Mouse (Mus musculus): Measurements from ENCODE around the gene Mucl1.
A peak's percentile ranks its signal among the peaks of the same experiment; 100 is the strongest.
"Not testable (repeated sequence)": the region's sequence is repeated elsewhere in the genome, so short reads cannot be mapped to it uniquely, and the experiment has no call there.

Gene Mucl1

DNA sequence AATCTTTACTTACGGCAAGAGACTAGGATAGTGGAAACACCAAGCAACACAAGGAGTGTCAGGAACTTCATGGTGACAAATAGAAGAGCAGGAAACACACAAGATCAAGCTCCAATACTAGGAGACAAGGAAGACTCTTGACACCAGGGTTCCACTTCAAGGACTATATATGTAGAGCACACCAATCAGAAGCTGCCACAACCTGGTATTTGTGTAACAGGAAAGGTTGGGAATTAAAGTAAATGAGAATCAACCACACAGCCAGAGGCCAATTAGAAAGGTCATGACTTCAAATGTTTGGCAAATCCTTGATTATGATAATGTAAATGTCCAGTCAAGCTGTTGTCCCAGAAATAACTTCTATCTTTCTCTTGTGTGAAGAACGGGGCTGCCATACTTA is at the start of gene Mucl1:
Mucl1 (minus strand) TSS at position 101 of the 400 bp plus-strand sequence.
- no peak for DNase-seq

- peak; percentile 63 to 66 for DNase-seq
Measured at GRCm38 (mm10) chr15:103766836-103767235, 11.6 kb upstream of the Mucl1 start.

- DNase-seq: not testable (repeated sequence)
Measured at GRCm38 (mm10) chr15:103716861-103717260, 38.4 kb downstream of the Mucl1 start.

All from cerebellum, postnatal 10 days (tissue).